ENCODE assay signal across 16 mouse cellular contexts in genomic region chr16:32513401-32513800, GRCm38 (mm10). TPM values are rescaled to one million over a fixed set of nuclear protein-coding genes. Genes with fewer than 3 reads are reported as not detected.
A peak's percentile ranks its signal among the peaks of the same experiment; 100 is the strongest.
DNase-seq lines count a peak whose midpoint lies in the region; ATAC-seq lines count a peak whose summit lies in the region.
"Had no signal": no experiment of that assay in that cellular context is flagged by ENCODE, and none has a peak within 500 bp of the region (broad histone marks: within the 10 kb centered on the region; RNA-seq: fewer than 3 reads in every experiment).

No protein-coding gene starts in this region.

- peak overlapping the region; percentile 76 for H3K27ac ChIP-seq in forebrain, embryonic 10.5 days
- no peak overlapping the region for H3K27ac ChIP-seq in forebrain, embryonic 11.5 days (ENCODE audit: low read depth, low read length)
- peak overlapping the region; percentile 98 for H3K27ac ChIP-seq in liver, embryonic 13.5 days
- peak overlapping the region; percentile 78 for H3K27ac ChIP-seq in limb, embryonic 10.5 days
- H3K27ac ChIP-seq in stomach, embryonic 15.5 days, result peak overlapping the region; percentile 38; the same call in 1 of the 2 replicates
- no peak overlapping the region for H3K27ac ChIP-seq in neural tube, embryonic 15.5 days (replicated peaks)
- H3K27ac ChIP-seq: hindbrain, embryonic 13.5 days had no signal

- H3K27me3 ChIP-seq in forebrain, embryonic 10.5 days (ENCODE audit: poor library complexity, severe bottlenecking), result peaks cover 7% of the 10 kb centered on the region; the same call in 1 of the 2 replicates
- no peaks in the 10 kb centered on the region for H3K27me3 ChIP-seq in forebrain, embryonic 11.5 days (ENCODE audit: control insufficient read depth, insufficient read depth, low read length)
- no peaks in the 10 kb centered on the region for H3K27me3 ChIP-seq in liver, embryonic 13.5 days
- no peaks in the 10 kb centered on the region for H3K27me3 ChIP-seq in limb, embryonic 10.5 days (ENCODE audit: low read depth, poor library complexity, severe bottlenecking)
- no peaks in the 10 kb centered on the region for H3K27me3 ChIP-seq in stomach, embryonic 15.5 days (replicated peaks)
- no peaks in the 10 kb centered on the region for H3K27me3 ChIP-seq in neural tube, embryonic 15.5 days (replicated peaks)
- H3K27me3 ChIP-seq: forebrain, embryonic 12.5 days; hindbrain, embryonic 13.5 days had no signal

- H3K9me3 ChIP-seq in forebrain, embryonic 10.5 days, result no peaks in the 10 kb centered on the region
- no peaks in the 10 kb centered on the region for H3K9me3 ChIP-seq in forebrain, embryonic 11.5 days (ENCODE audit: control insufficient read depth, low read length)
- no peaks in the 10 kb centered on the region for H3K9me3 ChIP-seq in liver, embryonic 13.5 days (replicated peaks)
- no peaks in the 10 kb centered on the region for H3K9me3 ChIP-seq in limb, embryonic 10.5 days (replicated peaks)
- no peaks in the 10 kb centered on the region for H3K9me3 ChIP-seq in stomach, embryonic 15.5 days
- no peaks in the 10 kb centered on the region for H3K9me3 ChIP-seq in neural tube, embryonic 15.5 days (replicated peaks)
- H3K9me3 ChIP-seq: forebrain, embryonic 12.5 days; hindbrain, embryonic 13.5 days had no signal

- no peak overlapping the region for H3K9ac ChIP-seq in forebrain, embryonic 11.5 days (ENCODE audit: low read length)
- H3K9ac ChIP-seq in liver, embryonic 13.5 days, result peak overlapping the region; percentile 78
- H3K9ac ChIP-seq in stomach, embryonic 15.5 days, result no peak overlapping the region
- H3K9ac ChIP-seq in neural tube, embryonic 15.5 days (replicated peaks), result no peak overlapping the region
- H3K9ac ChIP-seq: forebrain, embryonic 12.5 days; hindbrain, embryonic 13.5 days had no signal

- no peak overlapping the region for H3K4me3 ChIP-seq in forebrain, embryonic 10.5 days
- H3K4me3 ChIP-seq in forebrain, embryonic 11.5 days (ENCODE audit: low read depth, low read length), result no peak overlapping the region
- no peak overlapping the region for H3K4me3 ChIP-seq in liver, embryonic 13.5 days (replicated peaks)
- no peak overlapping the region for H3K4me3 ChIP-seq in limb, embryonic 10.5 days
- no peak overlapping the region for H3K4me3 ChIP-seq in stomach, embryonic 15.5 days (replicated peaks)
- no peak overlapping the region for H3K4me3 ChIP-seq in neural tube, embryonic 15.5 days (replicated peaks)
- H3K4me3 ChIP-seq: forebrain, embryonic 12.5 days; hindbrain, embryonic 13.5 days had no signal

- H3K4me2 ChIP-seq in forebrain, embryonic 11.5 days (ENCODE audit: low read depth, low read length, severe bottlenecking), result no peak overlapping the region
- peak overlapping the region; percentile 64 for H3K4me2 ChIP-seq in liver, embryonic 13.5 days
- no peak overlapping the region for H3K4me2 ChIP-seq in stomach, embryonic 15.5 days
- no peak overlapping the region for H3K4me2 ChIP-seq in neural tube, embryonic 15.5 days
- H3K4me2 ChIP-seq: forebrain, embryonic 12.5 days; heart, embryonic 11.5 days; hindbrain, embryonic 13.5 days had no signal

- 91% methylated on average over 6 of the region's 6 CpGs for WGBS in forebrain, embryonic 10.5 days
- WGBS in forebrain, embryonic 11.5 days, result 90% methylated on average over 6 of the region's 6 CpGs
- WGBS in liver, embryonic 13.5 days (ENCODE audit: insufficient replicate concordance), result 91% methylated on average over 6 of the region's 6 CpGs
- WGBS in limb, embryonic 10.5 days, result 90% methylated on average over 6 of the region's 6 CpGs
- 73% methylated on average over 6 of the region's 6 CpGs for WGBS in stomach, embryonic 15.5 days
- 86% methylated on average over 6 of the region's 6 CpGs for WGBS in neural tube, embryonic 15.5 days

- no peak for DNase-seq in forebrain, embryonic 10.5 days (ENCODE audit: extremely low spot score, low spot score)
- no peak for DNase-seq in forebrain, embryonic 11.5 days (ENCODE audit: low spot score)
- no peak for DNase-seq in liver, embryonic 13.5 days
- no peak for DNase-seq in liver
- DNase-seq in limb, embryonic 10.5 days (ENCODE audit: low spot score), result no peak
- DNase-seq in thymus, postnatal 0 days (ENCODE audit: low spot score), result no peak
- DNase-seq: adrenal gland, adult 8-10 months; kidney, adult 9 months; right cerebral cortex, postnatal 14 days had no signal

- no peaks in the 10 kb centered on the region for H3K36me3 ChIP-seq in forebrain, embryonic 10.5 days (replicated peaks)
- H3K36me3 ChIP-seq in forebrain, embryonic 11.5 days (ENCODE audit: control insufficient read depth, insufficient read depth, low read length), result no peaks in the 10 kb centered on the region
- no peaks in the 10 kb centered on the region for H3K36me3 ChIP-seq in liver, embryonic 13.5 days
- no peaks in the 10 kb centered on the region for H3K36me3 ChIP-seq in limb, embryonic 10.5 days
- no peaks in the 10 kb centered on the region for H3K36me3 ChIP-seq in stomach, embryonic 15.5 days
- no peaks in the 10 kb centered on the region for H3K36me3 ChIP-seq in neural tube, embryonic 15.5 days
- H3K36me3 ChIP-seq: forebrain, embryonic 12.5 days; hindbrain, embryonic 13.5 days had no signal

- H3K4me1 ChIP-seq in forebrain, embryonic 10.5 days, result peaks cover 64% of the 10 kb centered on the region
- H3K4me1 ChIP-seq in forebrain, embryonic 11.5 days (replicated peaks; ENCODE audit: control insufficient read depth, insufficient read depth, low read length), result peaks cover 14% of the 10 kb centered on the region
- peaks cover 99% of the 10 kb centered on the region for H3K4me1 ChIP-seq in liver, embryonic 13.5 days (replicated peaks)
- peaks cover 63% of the 10 kb centered on the region for H3K4me1 ChIP-seq in limb, embryonic 10.5 days
- H3K4me1 ChIP-seq in stomach, embryonic 15.5 days, result peaks cover 16% of the 10 kb centered on the region
- H3K4me1 ChIP-seq in neural tube, embryonic 15.5 days, result peaks cover 21% of the 10 kb centered on the region

- ATAC-seq in forebrain, embryonic 11.5 days (replicated peaks; ENCODE audit: low FRiP score), result no peak
- no peak for ATAC-seq in liver, embryonic 13.5 days (ENCODE audit: low read depth)
- no peak for ATAC-seq in stomach, embryonic 15.5 days (ENCODE audit: insufficient read depth, low FRiP score, low read depth)
- no peak for ATAC-seq in neural tube, embryonic 15.5 days (ENCODE audit: low FRiP score)
- ATAC-seq: lung, postnatal 0 days had no signal

RNA-seq across cellular contexts. Expression of gene Zdhhc19, which starts 17.3 kb away (rescaled TPM):
- polyA plus RNA-seq in forebrain, embryonic 10.5 days (2016; fragmentation: Nextera tagmentation; extraction: Ambion mirVana), result not detected in 2 replicates
- polyA plus RNA-seq in forebrain, embryonic 11.5 days (2014; fragmentation: Nextera tagmentation; extraction: Ambion mirVana), result not detected in 2 replicates
- not detected in 2 replicates for polyA plus RNA-seq in liver, embryonic 13.5 days (2015; fragmentation: Nextera tagmentation; extraction: Ambion mirVana)
- not detected in 2 replicates for polyA plus RNA-seq in limb, embryonic 10.5 days (2016; fragmentation: Nextera tagmentation; extraction: Ambion mirVana)
- 0.21 and 0.22 TPM in 2 replicates for polyA plus RNA-seq in stomach, embryonic 15.5 days (2015; fragmentation: Nextera tagmentation; extraction: Ambion mirVana)
- 0.20 TPM in 1 of 2 replicates, not detected in the other for polyA plus RNA-seq in neural tube, embryonic 15.5 days (2015; fragmentation: Nextera tagmentation; extraction: Ambion mirVana)
- not detected in 2 replicates for polyA plus RNA-seq in thymus, postnatal 0 days (2015; fragmentation: Nextera tagmentation; extraction: Ambion mirVana)
- polyA plus RNA-seq: embryonic facial prominence, embryonic 11.5 days; forebrain, embryonic 12.5 days; hindbrain, embryonic 13.5 days; lung, postnatal 0 days had no signal

RNA-seq across cellular contexts. Expression of gene Slc51a, which starts 25.7 kb away (rescaled TPM):
- 0.28 and 0.37 TPM in 2 replicates for polyA plus RNA-seq in forebrain, embryonic 10.5 days (2016; fragmentation: Nextera tagmentation; extraction: Ambion mirVana)
- polyA plus RNA-seq in forebrain, embryonic 11.5 days (2014; fragmentation: Nextera tagmentation; extraction: Ambion mirVana), result 0.23 and 0.29 TPM in 2 replicates
- 0.65 and 0.71 TPM in 2 replicates for polyA plus RNA-seq in liver, embryonic 13.5 days (2015; fragmentation: Nextera tagmentation; extraction: Ambion mirVana)
- 0.46 and 0.50 TPM in 2 replicates for polyA plus RNA-seq in limb, embryonic 10.5 days (2016; fragmentation: Nextera tagmentation; extraction: Ambion mirVana)
- 17.7 and 25.2 TPM in 2 replicates for polyA plus RNA-seq in stomach, embryonic 15.5 days (2015; fragmentation: Nextera tagmentation; extraction: Ambion mirVana)
- 0.13 and 7.8 TPM in 2 replicates for polyA plus RNA-seq in neural tube, embryonic 15.5 days (2015; fragmentation: Nextera tagmentation; extraction: Ambion mirVana)
- polyA plus RNA-seq in thymus, postnatal 0 days (2015; fragmentation: Nextera tagmentation; extraction: Ambion mirVana), result 0.90 and 0.91 TPM in 2 replicates

Comparison
In these comparisons a context has a peak if more than half of its experiments do, and no peak if none do; other contexts are left out.
1. H3K27ac ChIP-seq: peak in forebrain, embryonic 10.5 days (single experiment), liver, embryonic 13.5 days (single experiment), limb, embryonic 10.5 days (single experiment) and stomach, embryonic 15.5 days (single experiment); none in forebrain, embryonic 11.5 days (single experiment) and neural tube, embryonic 15.5 days (single experiment).